Mouse (Mus musculus) spleen, adult 2 months (tissue): ENCODE measurements around the gene S100a2.

Source experiments
- CTCF ChIP-seq: fragments of 200-500 bp; IDR thresholded peaks from 2 replicates; pipeline ENCODE4 v1.5.1; 2011; ENCODE audit warnings: mild to moderate bottlenecking, inconsistent platforms; ENCODE audit not compliant: insufficient read depth, insufficient read length, insufficient replicate concordance; ENCODE audit errors: extremely low read depth
- POLR2A ChIP-seq: fragments of 200-500 bp; IDR thresholded peaks from 2 replicates; pipeline ENCODE4 v1.6.1; 2011; ENCODE audit warnings: low read depth, low read length, inconsistent platforms

DNA sequence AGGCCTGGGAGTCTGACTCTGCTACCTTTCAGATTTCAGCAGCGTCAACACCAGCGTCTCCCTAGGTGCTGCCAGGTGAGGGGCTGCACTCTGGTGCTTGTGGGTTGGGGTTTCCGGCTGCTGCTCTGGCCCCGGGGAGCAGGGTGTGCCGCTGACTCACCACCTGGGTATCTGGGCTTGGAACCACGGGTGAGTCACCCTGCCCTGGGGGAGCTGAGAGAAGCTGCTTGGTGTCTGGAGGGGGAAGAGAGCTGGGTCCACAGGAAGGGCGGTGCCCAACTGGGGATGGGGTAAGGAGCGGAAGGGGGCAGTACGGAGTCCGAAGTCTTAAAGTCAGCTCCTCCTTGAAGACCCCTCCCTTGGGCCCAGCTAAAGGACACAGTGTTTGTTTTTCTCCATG is 3.1 kb upstream of the S100a2 start:
- TF ChIP-seq CTCF = no peak
- no peak for TF ChIP-seq POLR2A
